Mouse (Mus musculus) heart, postnatal 14 days (tissue): ENCODE data around the gene Rpl18a. TPM values are rescaled to one million over a fixed set of nuclear protein-coding genes. Genes with fewer than 3 reads are reported as not detected.

Source experiments
- microRNA-seq, 2 experiments: library from miRNA; unstranded; fragments of <30 nt; microRNA quantifications; one replicate each; pipeline ENCODE4 v1.2.0; 2021 to 2022
- total RNA-seq, 2 experiments: library from RNA; stranded (reverse); gene quantifications; 2 replicates each; pipeline ENCODE4 v1.2.3; 2021

Gene Rpl18a
- total RNA-seq, 2 experiments from 2014 or later, result 901 to 988 TPM

Small RNA genes within 50 kb of the gene (microRNA-seq; reads per million reads assigned to microRNA genes)
- gene Mir1969 (2.4 to 16.1 reads per million in 2 experiments), gene Mir7067 (0.27 to 2.4 reads per million in 2 experiments)

Other genes with a start within 250 kb of the Rpl18a start
- 10 to 100 TPM; 38.4 to 46.8 TPM for gene Pgpep1, start 237.0 kb downstream of the Rpl18a start, total RNA-seq
- 10 to 100 TPM; 75.0 to 76.5 TPM for gene Lsm4, start 224.2 kb downstream of the Rpl18a start, total RNA-seq
- gene Jund, start 198.5 kb downstream of the Rpl18a start, total RNA-seq, result 100 to 1,000 TPM; 159 to 162 TPM
- under 1 TPM; 0.10 to 0.12 TPM for gene Iqcn, start 194.0 kb downstream of the Rpl18a start, total RNA-seq
- gene Gm3336, start 178.9 kb downstream of the Rpl18a start, total RNA-seq, result not detected
- gene Pde4c, start 173.7 kb downstream of the Rpl18a start, total RNA-seq, result 1 to 10 TPM; 4.5 to 4.6 TPM
- gene Rab3a, start 142.7 kb downstream of the Rpl18a start, total RNA-seq, result 10 to 100 TPM; 51.6 to 51.9 TPM
- gene Mpv17l2, start 136.5 kb downstream of the Rpl18a start, total RNA-seq, result 10 to 100 TPM; 29.3 to 29.9 TPM
- gene Pik3r2, start 120.7 kb downstream of the Rpl18a start, total RNA-seq, result 10 to 100 TPM; 31.4 to 33.1 TPM
- 10 to 100 TPM in 1 of 2 experiments, 1 to 10 TPM in 1; 9.4 to 11.1 TPM for gene Mast3, start 92.4 kb downstream of the Rpl18a start, total RNA-seq
- gene Il12rb1, start 89.0 kb downstream of the Rpl18a start, total RNA-seq, result under 1 TPM; 0.12 to 0.59 TPM
- 10 to 100 TPM; 22.4 to 23.9 TPM for gene Arrdc2, start 57.7 kb downstream of the Rpl18a start, total RNA-seq
- gene Kcnn1, start 34.2 kb downstream of the Rpl18a start, total RNA-seq, result 1 to 10 TPM; 3.8 to 4.0 TPM
- gene Ccdc124, start 23.5 kb downstream of the Rpl18a start, total RNA-seq, result 10 to 100 TPM; 38.8 to 40.1 TPM
- gene Slc5a5, start 4.7 kb downstream of the Rpl18a start, total RNA-seq, result under 1 TPM in 1 of 2 experiments, not detected in 1; 0.07 TPM
- 10 to 100 TPM; 20.5 to 24.8 TPM for gene Map1s, start 8.5 kb upstream of the Rpl18a start, total RNA-seq